Mouse (Mus musculus): ENCODE results near the gene Slc2a13.

Slc2a13 gene

GRCm38 (mm10) chr15:91373203-91373584, 199.9 kb downstream of the Slc2a13 start:
- 35% methylated on average over 7 of the region's 7 CpGs for WGBS

- WGBS, result 56% methylated on average over 9 of the region's 9 CpGs
Measured at GRCm38 (mm10) chr15:91372464-91373202, 200.4 kb downstream of the Slc2a13 start.

- 46% methylated on average over 7 of the region's 7 CpGs for WGBS
Measured at GRCm38 (mm10) chr15:91371859-91372394, 201.1 kb downstream of the Slc2a13 start.

GRCm38 (mm10) chr15:91369736-91370449, 203.2 kb downstream of the Slc2a13 start:
- WGBS, result 48% methylated on average over 11 of the region's 11 CpGs

GRCm38 (mm10) chr15:91360495-91360894, 212.6 kb downstream of the Slc2a13 start:
- WGBS, result 91% methylated on average over 2 of the region's 2 CpGs

- 43% methylated on average over 7 of the region's 7 CpGs for WGBS
Measured at GRCm38 (mm10) chr15:91351006-91351405, 222.1 kb downstream of the Slc2a13 start.

GRCm38 (mm10) chr15:91338350-91338749, 234.7 kb downstream of the Slc2a13 start:
- WGBS, result 91% methylated on average over 1 of the region's 1 CpGs

- WGBS, result 44% methylated on average over 6 of the region's 6 CpGs
Measured at GRCm38 (mm10) chr15:91334416-91334900, 238.6 kb downstream of the Slc2a13 start.

GRCm38 (mm10) chr15:91327748-91328147, 245.3 kb downstream of the Slc2a13 start:
- 72% methylated on average over 3 of the region's 3 CpGs for WGBS

- WGBS, result 58% methylated on average over 4 of the region's 4 CpGs
Measured at GRCm38 (mm10) chr15:91327023-91327422, 246.0 kb downstream of the Slc2a13 start.

- WGBS, result 71% methylated on average over 3 of the region's 3 CpGs
Measured at GRCm38 (mm10) chr15:91319376-91319775, 253.7 kb downstream of the Slc2a13 start.

GRCm38 (mm10) chr15:91316964-91317363, 256.1 kb downstream of the Slc2a13 start:
- WGBS, result 23% methylated on average over 4 of the region's 4 CpGs

GRCm38 (mm10) chr15:91314402-91315318, 258.4 kb downstream of the Slc2a13 start:
- 41% methylated on average over 19 of the region's 19 CpGs for WGBS

GRCm38 (mm10) chr15:91304296-91304852, 268.7 kb downstream of the Slc2a13 start:
- 26% methylated on average over 7 of the region's 7 CpGs for WGBS

GRCm38 (mm10) chr15:91301366-91301765, 271.7 kb downstream of the Slc2a13 start:
- 4% methylated on average over 3 of the region's 3 CpGs for WGBS

GRCm38 (mm10) chr15:91299319-91299835, 273.7 kb downstream of the Slc2a13 start:
- 78% methylated on average over 11 of the region's 11 CpGs for WGBS

GRCm38 (mm10) chr15:91283418-91283817, 289.6 kb downstream of the Slc2a13 start:
- 54% methylated on average over 3 of the region's 3 CpGs for WGBS

- WGBS, result 49% methylated on average over 7 of the region's 7 CpGs
Measured at GRCm38 (mm10) chr15:91282822-91283221, 290.2 kb downstream of the Slc2a13 start.

- WGBS, result 64% methylated on average over 5 of the region's 5 CpGs
Measured at GRCm38 (mm10) chr15:91281521-91281920, 291.5 kb downstream of the Slc2a13 start.

- WGBS, result 92% methylated on average over 5 of the region's 5 CpGs
Measured at GRCm38 (mm10) chr15:91279571-91279970, 293.5 kb downstream of the Slc2a13 start.

GRCm38 (mm10) chr15:91275961-91276360, 297.1 kb downstream of the Slc2a13 start:
- WGBS, result 71% methylated on average over 3 of the region's 3 CpGs
